11 mouse cellular contexts compared by ENCODE assay signal in genomic region chr13:62978104-62978503, GRCm38 (mm10). TPM values are rescaled to one million over a fixed set of nuclear protein-coding genes. Genes with fewer than 3 reads are reported as not detected.
DNase-seq lines count a peak whose midpoint lies in the region; ATAC-seq and TF ChIP-seq lines count a peak whose summit lies in the region.
"Had no signal": no experiment of that assay in that cellular context is flagged by ENCODE, and none has a peak within 500 bp of the region (broad histone marks: within the 10 kb centered on the region; RNA-seq: fewer than 3 reads in every experiment).

No protein-coding gene starts in this region.

- H3K9ac ChIP-seq in heart, postnatal 0 days (replicated peaks; ENCODE audit: low read depth, low read length): no peak overlapping the region
- H3K9ac ChIP-seq: hindbrain, embryonic 15.5 days had no signal

- DNase-seq in heart, adult 11 months: peak; percentile 91
- no peak for DNase-seq in heart, postnatal 4 days
- DNase-seq in adrenal gland, postnatal 14 days: peak; percentile 44
- DNase-seq in heart, postnatal 0 days (ENCODE audit: low spot score): peak; percentile 39
- DNase-seq in kidney, postnatal 25 days: peak; percentile 52 to 71
- no peak for DNase-seq in urinary bladder, adult 18-20 months (ENCODE audit: low spot score in 2 of 2)
- DNase-seq in MN1 (ENCODE audit: low spot score): no peak
- DNase-seq: cerebellum, postnatal 36 days; right cerebral cortex, postnatal 14 days had no signal

- ATAC-seq in heart, postnatal 0 days (ENCODE audit: insufficient read depth, low read depth): peak; percentile 76
- no peak for ATAC-seq in activated CD4-positive, CD25-positive, alpha-beta regulatory T cell, adult 4 months

- H3K4me1 ChIP-seq in heart, postnatal 0 days (ENCODE audit: control insufficient read depth, insufficient read depth): peaks cover 4% of the 10 kb centered on the region

- H3K36me3 ChIP-seq in heart, postnatal 0 days (replicated peaks; ENCODE audit: control insufficient read depth, insufficient read depth, low read length): no peaks in the 10 kb centered on the region
- H3K36me3 ChIP-seq: hindbrain, embryonic 15.5 days had no signal

- no peak overlapping the region for H3K4me2 ChIP-seq in heart, postnatal 0 days (ENCODE audit: low read depth, low read length)
- H3K4me2 ChIP-seq: hindbrain, embryonic 15.5 days had no signal

- 0 out of 2 replicates have a peak overlapping the region, but pooled peaks have one; percentile 37 for H3K27ac ChIP-seq in heart, postnatal 0 days (ENCODE audit: low read depth)
- H3K27ac ChIP-seq: hindbrain, embryonic 15.5 days had no signal

- no peak overlapping the region for H3K4me3 ChIP-seq in heart, postnatal 0 days (ENCODE audit: low read depth, low read length)
- H3K4me3 ChIP-seq: hindbrain, embryonic 15.5 days had no signal

- no peaks in the 10 kb centered on the region for H3K27me3 ChIP-seq in heart, postnatal 0 days (ENCODE audit: control insufficient read depth, insufficient read depth, low read length)
- H3K27me3 ChIP-seq: hindbrain, embryonic 15.5 days had no signal

- TF ChIP-seq EP300 in heart, postnatal 0 days (IDR thresholded peaks at IDR 0.05; ENCODE audit: low read depth): peak; percentile 48; the same call in 1 of the 2 replicates

- H3K9me3 ChIP-seq in heart, postnatal 0 days (replicated peaks; ENCODE audit: control insufficient read depth, low read length): no peaks in the 10 kb centered on the region
- H3K9me3 ChIP-seq: hindbrain, embryonic 15.5 days had no signal

- TF ChIP-seq CTCF in heart, postnatal 0 days (IDR thresholded peaks at IDR 0.05; ENCODE audit: low read depth): no peak

RNA-seq across cellular contexts. Expression of gene 2010111I01Rik, which starts 13.4 kb away (rescaled TPM):
- 100 to 1,000 TPM; 154 to 174 TPM for total RNA-seq in heart, postnatal 4 days (2021)
- 78.4 and 78.9 TPM in 2 replicates for total RNA-seq in adrenal gland, postnatal 14 days (2021)
- 143 and 149 TPM in 2 replicates for total RNA-seq in heart, postnatal 0 days (2014; rRNA removed; ENCODE audit: low replicate concordance)
- 80.0 and 107 TPM in 2 replicates for polyA plus RNA-seq in heart, postnatal 0 days (2015; fragmentation: Nextera tagmentation; extraction: Ambion mirVana)
- polyA plus RNA-seq in activated CD4-positive, CD25-positive, alpha-beta regulatory T cell, adult 4 months (2017; shearing (Covaris generic)): 100 to 1,000 TPM; 210 to 226 TPM

Comparison
In these comparisons a context has a peak if more than half of its experiments do, and no peak if none do; other contexts are left out.
1. DNase-seq: peak in heart, adult 11 months (single experiment), adrenal gland, postnatal 14 days (single experiment), heart, postnatal 0 days (single experiment) and kidney, postnatal 25 days (2 of 2); none in heart, postnatal 4 days (single experiment), urinary bladder, adult 18-20 months (0 of 2) and MN1 (single experiment).